Mouse (Mus musculus) limb, embryonic 10.5 days (tissue): ENCODE data around the gene Reep6. TPM values are rescaled to one million over a fixed set of nuclear protein-coding genes. Genes with fewer than 3 reads are reported as not detected.

Source experiments
- DNase-seq: peaks from one replicate; pipeline ENCODE4 v3.0.0-alpha.2; 2017; ENCODE audit warnings: low spot score
- H3K27ac ChIP-seq: fragments of 300-500 bp; sonication (generic); 2 replicates; pipeline ENCODE4 v1.5.1; 2016; ENCODE audit warnings: mild to moderate bottlenecking
- H3K27me3 ChIP-seq: fragments of 300-500 bp; sonication (generic); 2 replicates; pipeline ENCODE4 v1.6.1; 2016; ENCODE audit warnings: low read depth, mild to moderate bottlenecking; ENCODE audit not compliant: poor library complexity, severe bottlenecking
- H3K36me3 ChIP-seq: fragments of 300-500 bp; sonication (generic); 2 replicates; pipeline ENCODE4 v1.6.1; 2016; ENCODE audit warnings: mild to moderate bottlenecking, moderate library complexity
- H3K4me1 ChIP-seq: fragments of 300-500 bp; sonication (generic); 2 replicates; pipeline ENCODE4 v1.6.1; 2016
- H3K4me3 ChIP-seq: fragments of 300-500 bp; sonication (generic); 2 replicates; pipeline ENCODE4 v1.5.1; 2016; ENCODE audit warnings: mild to moderate bottlenecking, moderate library complexity
- H3K9me3 ChIP-seq: fragments of 300-500 bp; sonication (generic); replicated peaks from 2 replicates; pipeline ENCODE4 v1.6.1; 2016; ENCODE audit warnings: mild to moderate bottlenecking
- WGBS: fragments of 180-500 bp; shearing (Covaris S2); methylation state at CpG from one replicate; pipeline ENCODE4 v1.1.7; 2016; 5-methylcytosine and 5-hydroxymethylcytosine counted together
- polyA plus RNA-seq: library from polyadenylated mRNA; unstranded; fragments of >200 nt; fragmentation: Nextera tagmentation; extraction: Ambion mirVana; gene quantifications from 2 replicates; pipeline ENCODE4 v1.2.1, GENCODE M21; 2016

The Reep6 gene
- polyA plus RNA-seq, 1 experiment from 2014 or later: 5.4 TPM

DNA sequence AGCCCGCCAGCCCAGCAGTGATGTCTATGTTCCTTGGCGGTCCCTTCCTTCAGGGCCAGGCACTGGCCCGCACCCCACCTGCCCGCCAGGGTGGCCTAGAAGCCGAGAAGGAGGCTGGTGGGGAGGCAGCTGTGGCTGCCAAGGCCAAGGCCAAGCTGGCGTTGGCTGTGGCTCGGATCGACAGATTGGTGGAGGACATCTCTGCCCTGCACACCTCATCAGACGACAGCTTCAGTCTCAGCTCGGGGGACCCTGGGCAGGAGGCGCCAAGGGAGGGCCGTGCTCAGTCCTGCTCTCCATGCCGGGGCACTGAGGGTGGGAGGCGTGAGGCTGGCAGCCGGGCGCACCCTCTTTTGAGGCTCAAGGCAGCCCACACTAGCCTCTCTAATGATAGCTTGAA is 18.2 kb upstream of the Reep6 start:
- no peaks in the 10 kb centered on the region for H3K9me3 ChIP-seq
- 81% methylated on average over 16 of the region's 16 CpGs for WGBS
- peaks cover 26% of the 10 kb centered on the region for H3K4me1 ChIP-seq
- no peaks in the 10 kb centered on the region; the same call in 1 of the 2 replicates for H3K36me3 ChIP-seq
- H3K27ac ChIP-seq: 0 out of 2 replicates have a peak overlapping the region, but pooled peaks have one; percentile 14
- H3K27me3 ChIP-seq: peaks cover 100% of the 10 kb centered on the region
- no peak overlapping the region for H3K4me3 ChIP-seq
- no peak for DNase-seq

DNA sequence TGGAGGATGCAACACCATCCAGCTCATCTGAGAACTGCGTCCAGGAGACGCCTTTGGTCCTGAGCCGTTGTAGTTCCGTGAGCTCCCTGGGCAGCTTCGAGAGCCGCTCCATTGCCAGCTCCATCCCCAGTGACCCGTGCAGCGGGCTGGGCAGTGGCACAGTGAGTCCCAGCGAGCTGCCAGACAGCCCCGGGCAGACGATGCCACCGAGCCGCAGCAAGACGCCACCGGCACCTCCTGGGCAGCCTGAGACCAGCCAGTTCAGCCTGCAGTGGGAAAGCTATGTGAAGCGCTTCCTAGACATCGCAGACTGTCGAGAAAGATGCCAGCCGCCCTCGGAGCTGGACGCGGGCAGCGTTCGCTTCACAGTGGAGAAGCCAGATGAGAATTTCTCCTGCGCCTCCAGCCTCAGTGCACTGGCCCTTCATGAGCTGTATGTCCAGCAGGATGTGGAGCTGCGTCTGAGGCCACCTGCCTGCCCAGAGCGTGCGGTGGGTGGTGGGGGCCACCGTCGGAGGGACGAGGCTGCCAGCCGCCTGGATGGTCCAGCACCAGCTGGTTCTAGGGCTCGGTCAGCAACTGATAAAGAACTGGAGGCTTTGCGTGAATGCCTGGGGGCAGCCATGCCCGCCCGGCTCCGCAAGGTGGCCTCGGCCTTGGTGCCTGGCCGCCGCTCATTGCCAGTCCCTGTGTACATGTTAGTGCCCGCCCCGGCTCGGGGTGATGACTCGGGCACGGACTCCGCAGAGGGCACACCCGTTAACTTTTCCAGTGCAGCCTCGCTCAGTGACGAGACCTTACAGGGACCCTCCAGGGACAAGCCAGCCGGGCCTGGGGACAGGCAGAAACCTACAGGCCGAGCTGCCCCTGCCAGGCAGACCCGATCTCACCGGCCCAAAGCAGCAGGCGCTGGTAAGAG is 16.9 kb upstream of the Reep6 start:
- Histone ChIP-seq H3K27me3 (peaks cover 100% of the 10 kb centered on the region), H3K4me1 (peaks cover 31% of the 10 kb centered on the region), H3K27ac (no peak overlapping the region), H3K36me3 (peaks cover 6% of the 10 kb centered on the region), H3K9me3 (no peaks in the 10 kb centered on the region), H3K4me3 (no peak overlapping the region)
- no peak for DNase-seq
- WGBS: 65% methylated on average over 54 of the region's 54 CpGs

GRCm38 (mm10) chr10:80313627-80314201 is 16.0 kb upstream of the Reep6 start:
- 46% methylated on average over 20 of the region's 20 CpGs for WGBS
- Histone ChIP-seq H3K4me1 (peaks cover 32% of the 10 kb centered on the region), H3K36me3 (peaks cover 15% of the 10 kb centered on the region), H3K4me3 (no peak overlapping the region; the same call in 1 of the 2 replicates), H3K27ac (no peak overlapping the region), H3K9me3 (no peaks in the 10 kb centered on the region), H3K27me3 (peaks cover 99% of the 10 kb centered on the region)
- DNase-seq: no peak

GRCm38 (mm10) chr10:80314494-80315001 is 15.2 kb upstream of the Reep6 start:
- peaks cover 22% of the 10 kb centered on the region for H3K36me3 ChIP-seq
- WGBS: 50% methylated on average over 16 of the region's 16 CpGs
- peaks cover 91% of the 10 kb centered on the region for H3K27me3 ChIP-seq
- peaks cover 40% of the 10 kb centered on the region for H3K4me1 ChIP-seq
- H3K4me3 ChIP-seq: peak overlapping the region; percentile 25; the same call in 1 of the 2 replicates
- H3K27ac ChIP-seq: peak overlapping the region; percentile 27; the same call in 1 of the 2 replicates
- no peaks in the 10 kb centered on the region for H3K9me3 ChIP-seq
- no peak for DNase-seq

GRCm38 (mm10) chr10:80315315-80315714 is 14.4 kb upstream of the Reep6 start:
- DNase-seq: no peak
- WGBS: 48% methylated on average over 27 of the region's 27 CpGs
- H3K27ac ChIP-seq: peak overlapping the region; percentile 27; the same call in 1 of the 2 replicates
- H3K36me3 ChIP-seq: peaks cover 22% of the 10 kb centered on the region
- H3K9me3 ChIP-seq: no peaks in the 10 kb centered on the region
- peaks cover 83% of the 10 kb centered on the region for H3K27me3 ChIP-seq
- H3K4me1 ChIP-seq: peaks cover 45% of the 10 kb centered on the region
- H3K4me3 ChIP-seq: peak overlapping the region; percentile 25

DNA sequence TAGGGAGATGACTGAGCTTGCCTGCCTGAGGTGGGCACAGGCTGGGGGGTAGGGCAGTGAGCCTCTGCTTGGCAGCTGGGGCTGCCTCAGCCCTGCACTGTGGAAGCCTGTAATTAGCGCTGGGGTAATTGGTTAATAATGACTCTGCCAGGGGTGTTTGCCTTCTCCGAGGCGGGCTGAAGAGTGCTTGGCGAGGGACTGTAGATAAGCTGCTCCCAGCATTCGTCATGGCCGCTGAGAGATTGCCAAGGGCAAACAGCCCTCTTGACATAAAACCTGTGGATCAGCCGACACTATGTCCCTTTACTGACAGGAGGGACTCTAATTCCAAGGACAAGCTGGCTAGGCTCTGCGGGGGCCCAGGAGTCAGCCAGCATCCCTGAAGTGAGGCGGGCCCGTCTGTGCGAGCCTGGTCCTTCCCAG is 13.4 kb upstream of the Reep6 start:
- Histone ChIP-seq H3K9me3 (no peaks in the 10 kb centered on the region), H3K27me3 (peaks cover 72% of the 10 kb centered on the region), H3K36me3 (peaks cover 22% of the 10 kb centered on the region), H3K4me1 (peaks cover 52% of the 10 kb centered on the region), H3K4me3 (peak overlapping the region; percentile 25; the same call in 1 of the 2 replicates), H3K27ac (no peak overlapping the region)
- WGBS: 29% methylated on average over 11 of the region's 11 CpGs
- DNase-seq: no peak

GRCm38 (mm10) chr10:80317011-80317410 is 12.7 kb upstream of the Reep6 start:
- Histone ChIP-seq H3K36me3 (peaks cover 22% of the 10 kb centered on the region), H3K9me3 (no peaks in the 10 kb centered on the region), H3K4me3 (no peak overlapping the region), H3K27me3 (peaks cover 68% of the 10 kb centered on the region), H3K27ac (no peak overlapping the region), H3K4me1 (peaks cover 57% of the 10 kb centered on the region)
- no peak for DNase-seq
- 58% methylated on average over 10 of the region's 10 CpGs for WGBS

GRCm38 (mm10) chr10:80320340-80320760 is 9.4 kb upstream of the Reep6 start, which contains the start of gene 2310011J03Rik:
2310011J03Rik (minus strand) TSS chr10:80320537.
- WGBS: 1% methylated on average over 34 of the region's 34 CpGs

DNA sequence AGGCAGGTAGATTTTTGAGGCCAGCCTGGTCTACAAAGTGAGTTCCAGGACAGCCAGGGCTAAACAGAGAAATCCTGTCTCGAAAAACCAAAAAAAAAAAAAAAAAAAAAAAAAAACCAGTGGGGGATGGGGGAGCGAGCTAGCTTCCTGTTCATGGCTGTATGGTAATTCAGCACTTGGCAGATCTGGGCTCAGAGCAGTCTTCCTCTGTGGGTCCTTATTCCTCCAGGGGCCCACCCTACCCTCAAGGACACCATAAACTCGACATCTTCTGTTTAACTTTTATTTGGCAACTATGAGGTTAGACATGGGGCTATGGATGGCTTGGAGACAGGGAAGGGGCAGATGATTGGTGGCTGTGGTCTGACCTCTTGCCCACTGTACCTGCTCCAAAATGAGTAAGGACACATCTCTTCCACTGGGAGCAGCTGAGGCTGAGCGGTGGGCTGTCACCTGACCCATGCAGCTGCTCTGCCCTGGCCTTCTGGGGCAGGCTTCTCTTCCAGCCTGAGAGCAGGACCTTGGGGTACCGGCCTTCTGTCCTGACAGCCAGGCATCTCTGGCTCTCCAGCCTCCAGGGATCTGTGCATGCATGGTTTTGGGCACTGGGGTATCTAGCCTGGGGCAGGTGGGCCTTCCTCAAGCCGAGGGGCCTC is 8.6 kb upstream of the Reep6 start:
- peak overlapping the region; percentile 69 for H3K4me3 ChIP-seq
- DNase-seq: no peak
- peak overlapping the region; percentile 19; the same call in 1 of the 2 replicates for H3K27ac ChIP-seq
- H3K27me3 ChIP-seq: peaks cover 60% of the 10 kb centered on the region
- H3K9me3 ChIP-seq: no peaks in the 10 kb centered on the region
- H3K4me1 ChIP-seq: peaks cover 62% of the 10 kb centered on the region
- 73% methylated on average over 6 of the region's 6 CpGs for WGBS
- peaks cover 22% of the 10 kb centered on the region for H3K36me3 ChIP-seq

More at GRCm38 (mm10) chr10:80320340-80320760, 9.4 kb upstream of the Reep6 start, which contains the start of gene 2310011J03Rik:
- Histone ChIP-seq H3K27me3 (peaks cover 60% of the 10 kb centered on the region), H3K27ac (peak within 1 kb of the TSS; percentile 82), H3K4me1 (peaks cover 69% of the 10 kb centered on the region), H3K4me3 (peak within 1 kb of the TSS; percentile 81), H3K36me3 (peaks cover 22% of the 10 kb centered on the region), H3K9me3 (no peaks in the 10 kb centered on the region)
- DNase-seq: peak; percentile 94

DNA sequence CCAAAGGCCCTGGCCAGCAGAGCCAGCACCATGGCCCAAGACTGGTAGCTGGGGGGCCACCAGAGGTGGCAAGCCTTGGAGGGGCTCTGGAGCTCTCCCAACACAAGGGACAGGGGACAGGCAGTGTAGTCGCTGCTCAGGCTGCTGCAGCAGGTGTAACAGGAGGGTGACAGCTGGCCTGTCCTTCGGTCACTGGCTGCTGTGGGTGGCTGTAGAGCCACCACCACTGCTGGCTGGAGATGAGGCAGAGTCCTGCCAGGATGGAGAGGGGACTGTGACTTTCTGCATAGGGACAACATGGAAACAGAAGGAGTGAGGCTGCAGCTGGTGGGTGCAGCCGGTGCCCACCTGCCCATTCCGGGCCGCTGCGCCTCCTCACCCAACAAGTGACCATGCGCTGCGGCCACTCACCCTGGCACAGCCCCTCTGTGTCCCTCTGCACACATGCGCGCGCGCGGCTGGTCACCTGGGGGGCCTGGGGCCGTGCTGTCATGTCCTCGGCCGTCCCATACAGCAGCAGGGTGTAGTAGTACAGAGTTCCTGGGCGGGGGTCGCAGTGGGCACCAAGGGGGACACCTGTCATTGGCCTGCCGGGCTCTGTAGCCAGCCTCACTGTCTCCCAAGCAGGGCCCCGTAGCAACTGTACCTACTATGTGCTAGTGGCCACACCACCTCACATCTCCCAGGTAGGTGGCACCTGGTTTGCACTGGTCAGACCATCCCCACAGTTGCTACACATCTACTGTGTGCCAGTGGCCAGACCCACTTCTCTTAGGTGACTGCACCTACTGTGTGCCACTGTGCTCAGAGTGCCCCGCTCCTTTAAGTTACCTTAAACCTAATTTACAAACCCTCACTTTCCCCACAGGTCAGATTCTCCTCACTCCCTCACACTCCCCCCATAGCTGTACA is 7.8 kb upstream of the Reep6 start:
- Histone ChIP-seq H3K9me3 (no peaks in the 10 kb centered on the region), H3K27me3 (peaks cover 58% of the 10 kb centered on the region), H3K4me3 (peak overlapping the region; percentile 69), H3K27ac (peak overlapping the region; percentile 84), H3K36me3 (peaks cover 22% of the 10 kb centered on the region), H3K4me1 (peaks cover 55% of the 10 kb centered on the region)
- DNase-seq: no peak
- 90% methylated on average over 21 of the region's 21 CpGs for WGBS

- H3K4me3 ChIP-seq: peak overlapping the region; percentile 69
- H3K36me3 ChIP-seq: peaks cover 16% of the 10 kb centered on the region
- H3K4me1 ChIP-seq: peaks cover 53% of the 10 kb centered on the region
- 8% methylated on average over 28 of the region's 28 CpGs for WGBS
- peak overlapping the region; percentile 84 for H3K27ac ChIP-seq
- H3K9me3 ChIP-seq: no peaks in the 10 kb centered on the region
- DNase-seq: peak; percentile 66
- H3K27me3 ChIP-seq: peaks cover 55% of the 10 kb centered on the region
Observed at GRCm38 (mm10) chr10:80322811-80323211, 6.9 kb upstream of the Reep6 start.
